Mouse (Mus musculus) erythroblast, embryonic 14.5 days (primary cell): ENCODE measurements around the gene Cnn1.

Source experiments
- GATA1 ChIP-seq: IDR thresholded peaks from 2 replicates; pipeline ENCODE4 v1.6.1; 2012; ENCODE audit warnings: low read length, inconsistent platforms, mixed read lengths
- TAL1 ChIP-seq: IDR thresholded peaks from 3 replicates; pipeline ENCODE4 v1.6.1; 2012; ENCODE audit warnings: low read length, inconsistent platforms, mixed read lengths

DNA sequence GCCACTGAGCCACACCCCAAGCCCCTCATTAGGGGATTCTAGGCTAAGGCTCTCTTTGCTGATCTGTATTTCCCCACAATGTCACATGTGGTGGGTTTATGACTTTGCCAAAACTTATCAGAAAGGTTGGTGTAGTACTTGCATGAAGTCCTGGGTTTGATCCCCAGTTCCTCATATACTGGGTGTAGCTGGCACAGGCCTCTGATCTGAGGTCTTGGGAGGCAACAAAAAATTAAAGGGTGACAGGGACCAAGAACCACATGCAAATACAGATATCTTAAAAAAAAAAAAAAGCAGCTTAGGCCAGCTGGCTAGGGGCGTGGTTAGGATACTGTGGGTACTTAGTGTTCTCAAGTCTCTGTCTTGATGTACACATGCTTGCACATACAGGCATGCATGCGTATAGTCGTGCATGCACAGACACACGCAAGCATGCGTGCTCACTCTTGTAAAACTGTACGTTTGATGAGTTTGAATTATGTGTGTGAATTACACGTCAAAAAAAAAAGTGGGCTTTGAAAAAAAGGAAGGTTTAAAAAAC is 24.1 kb downstream of the Cnn1 start:
- TF ChIP-seq GATA1 (no peak), TAL1 (no peak)
